Mouse (Mus musculus) heart, postnatal 0 days (tissue): ENCODE data around the gene Slc29a3.

Experiments
- CTCF ChIP-seq: IDR thresholded peaks from 2 replicates; pipeline ENCODE4 v1.5.1; 2016; ENCODE audit warnings: antibody characterized with exemption, control low read depth, low read depth
- EP300 ChIP-seq: IDR thresholded peaks from 2 replicates; pipeline ENCODE4 v1.6.1; 2016; ENCODE audit warnings: antibody characterized with exemption, low read depth

DNA sequence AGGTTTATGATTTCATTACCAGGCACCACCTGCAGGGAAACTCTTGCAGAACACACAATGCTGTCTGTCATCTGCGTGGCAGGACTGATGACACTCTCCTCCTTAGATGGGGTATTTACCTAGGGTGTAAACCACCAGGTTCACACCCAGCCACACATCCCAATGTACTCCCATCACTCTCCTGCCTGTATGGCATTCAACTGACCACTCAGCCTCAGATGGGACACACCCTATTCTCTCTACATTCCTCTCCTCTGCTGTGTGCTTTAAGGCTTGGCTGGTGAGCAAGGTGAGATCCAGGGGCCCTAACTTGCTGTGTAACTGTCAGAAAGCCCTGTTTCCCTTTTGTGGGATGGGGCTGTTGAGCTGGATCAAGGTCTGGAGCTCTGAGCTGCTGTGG lies 9.5 kb upstream of the Slc29a3 start:
- no peak for TF ChIP-seq CTCF
- TF ChIP-seq EP300, result no peak
